Mouse (Mus musculus): ENCODE results near the gene Mrps12.

- TF ChIP-seq CTCF (IDR thresholded peaks at IDR 0.05; ENCODE audit: borderline replicate concordance, control insufficient read depth, extremely low read depth, insufficient read depth, low read length, poor library complexity), result peak; percentile 92
- TF ChIP-seq POLR2A (IDR thresholded peaks at IDR 0.05; ENCODE audit: control insufficient read depth, extremely low read depth, insufficient read depth, low read length, poor library complexity), result peak; percentile 57
These were observed at the start of gene Mrps12, which contains the start of gene Sars2 for GRCm38 (mm10) chr7:28741709-28742438.

All from thymus, adult 2 months (tissue).